Mouse (Mus musculus): ENCODE results near the gene Rasl11b.

- TF ChIP-seq POLR2A (IDR thresholded peaks at IDR 0.05; ENCODE audit: low read depth, low read length) (no peak), CTCF (IDR thresholded peaks at IDR 0.05; ENCODE audit: extremely low read depth, insufficient read length, insufficient replicate concordance, low read depth, low read length) (no peak)
These were observed 5.0 kb upstream of the Rasl11b start for GRCm38 (mm10) chr5:74190161-74190491.

Data from small intestine, adult 2 months (tissue).